Mouse (Mus musculus): ENCODE measurements around the gene Prkca.

GRCm38 (mm10) chr11:107931288-107931687, 412.4 kb downstream of the Prkca start:
- TF ChIP-seq CTCF (IDR thresholded peaks at IDR 0.05; ENCODE audit: insufficient read depth, low read depth, low read length) (no peak), POLR2A (IDR thresholded peaks at IDR 0.05; ENCODE audit: insufficient read depth, low read depth, low read length) (no peak)

Data from olfactory bulb, adult 2 months (tissue).